Mouse (Mus musculus): ENCODE results near the gene March10. TPM values are rescaled to one million over a fixed set of nuclear protein-coding genes. Genes with fewer than 3 reads are reported as not detected.

Gene March10
- total and polyA plus RNA-seq, 3 experiments, result 0.08 TPM; not detected in 2

DNA sequence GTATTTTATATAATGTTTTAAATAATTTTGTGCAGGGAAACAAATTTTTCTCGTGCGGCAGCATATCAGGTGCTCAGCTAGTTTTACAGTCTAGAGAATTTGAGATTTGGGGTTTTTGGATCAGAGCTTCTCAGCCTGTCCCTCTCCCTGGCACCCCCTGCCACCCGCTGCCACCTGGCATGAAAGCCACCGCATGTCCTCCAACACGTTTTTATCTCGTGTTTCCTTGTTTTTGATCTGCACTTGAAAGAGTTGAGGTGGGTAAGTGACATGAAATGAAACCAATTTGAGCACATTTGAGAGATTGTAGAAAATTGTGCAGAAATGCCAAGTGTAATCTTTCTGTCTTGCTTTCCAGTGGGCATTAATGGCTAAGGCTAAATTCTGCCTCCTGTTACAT lies 11.6 kb downstream of the March10 start:
- intact Hi-C loops (cut with DNase I), result no loop called here

DNA sequence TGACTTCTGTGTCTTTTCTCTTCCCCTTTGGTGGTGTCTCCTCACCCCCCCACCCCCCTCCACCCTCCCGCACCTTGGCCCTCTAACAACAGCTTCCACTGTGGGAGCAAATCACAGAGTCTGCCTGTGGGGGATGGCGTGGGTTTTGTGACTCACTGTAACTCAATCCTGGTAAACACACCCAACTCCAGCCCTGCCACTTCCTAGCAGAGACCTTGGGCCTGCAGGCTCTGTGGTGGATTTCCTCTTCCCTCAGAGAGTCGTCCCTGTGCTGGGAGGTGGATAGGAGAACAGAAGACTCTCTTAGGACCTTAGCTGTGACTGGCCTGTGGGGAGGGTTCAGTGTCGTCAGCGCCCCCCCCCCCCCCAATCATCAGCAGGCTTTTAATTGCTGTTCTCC lies 13.0 kb downstream of the March10 start:
- intact Hi-C loops (cut with DNase I), result no loop called here
- no peaks in the 10 kb centered on the region for H3K36me3 ChIP-seq (ENCODE audit: control insufficient read depth, insufficient read depth, low read length)
- TF ChIP-seq CTCF (IDR thresholded peaks at IDR 0.05), result no peak
- TF ChIP-seq EP300 (IDR thresholded peaks at IDR 0.05; ENCODE audit: insufficient read depth, low read depth, low read length), result no peak
- no peak for TF ChIP-seq POLR2A (IDR thresholded peaks at IDR 0.05; ENCODE audit: insufficient read depth, low read depth, low read length)
- H3K79me2 ChIP-seq (replicated peaks; ENCODE audit: control insufficient read depth, insufficient read depth, low read length), result no peaks in the 10 kb centered on the region
- no peak overlapping the region for H3K27ac ChIP-seq
- H3K9ac ChIP-seq (ENCODE audit: low read depth, low read length), result no peak overlapping the region
- DNase-seq, result no peak
- H3K27me3 ChIP-seq (ENCODE audit: control insufficient read depth, insufficient read depth, low read length), result no peaks in the 10 kb centered on the region
- H3K4me1 ChIP-seq (ENCODE audit: control insufficient read depth, insufficient read depth, low read length), result no peaks in the 10 kb centered on the region
- no peak overlapping the region for H3K4me3 ChIP-seq
- 60% methylated on average over 5 of the region's 5 CpGs for WGBS

More for the DNA sequence above, 11.6 kb downstream of the March10 start:
- no peaks in the 10 kb centered on the region for H3K4me1 ChIP-seq (ENCODE audit: control insufficient read depth, insufficient read depth, low read length)
- no peaks in the 10 kb centered on the region for H3K36me3 ChIP-seq (ENCODE audit: control insufficient read depth, insufficient read depth, low read length)
- no peaks in the 10 kb centered on the region for H3K79me2 ChIP-seq (replicated peaks; ENCODE audit: control insufficient read depth, insufficient read depth, low read length)
- DNase-seq, result no peak
- no peak overlapping the region for H3K27ac ChIP-seq
- H3K9ac ChIP-seq (ENCODE audit: low read depth, low read length), result no peak overlapping the region
- H3K27me3 ChIP-seq (ENCODE audit: control insufficient read depth, insufficient read depth, low read length), result no peaks in the 10 kb centered on the region
- no peak overlapping the region for H3K4me3 ChIP-seq
- TF ChIP-seq POLR2A (IDR thresholded peaks at IDR 0.05; ENCODE audit: insufficient read depth, low read depth, low read length) (no peak), EP300 (IDR thresholded peaks at IDR 0.05; ENCODE audit: insufficient read depth, low read depth, low read length) (no peak), CTCF (IDR thresholded peaks at IDR 0.05) (no peak)
- WGBS, result 78% methylated on average over 6 of the region's 6 CpGs

DNA sequence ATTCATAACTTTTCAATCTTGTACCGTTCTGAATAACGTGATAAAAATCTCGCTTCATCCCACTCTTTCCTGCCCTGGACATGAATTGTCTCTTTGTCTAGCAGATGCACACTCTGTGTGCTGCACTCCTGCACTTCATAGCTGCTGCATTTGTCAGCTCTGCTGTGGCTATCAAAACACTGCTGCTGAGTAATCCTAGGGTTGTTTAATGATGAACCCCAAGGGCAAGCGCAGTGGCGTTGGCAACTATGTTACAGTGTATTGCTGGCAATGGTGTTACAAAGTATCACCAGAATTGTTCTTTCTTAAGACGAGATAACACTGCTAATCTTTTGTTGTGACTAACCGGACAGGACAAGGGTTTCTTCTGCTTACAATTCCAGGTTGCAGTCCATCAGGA lies 16.7 kb downstream of the March10 start:
- 55% methylated on average over 7 of the region's 7 CpGs for WGBS
- Histone ChIP-seq H3K36me3 (ENCODE audit: control insufficient read depth, insufficient read depth, low read length) (no peaks in the 10 kb centered on the region), H3K4me1 (ENCODE audit: control insufficient read depth, insufficient read depth, low read length) (no peaks in the 10 kb centered on the region), H3K27ac (no peak overlapping the region), H3K79me2 (replicated peaks; ENCODE audit: control insufficient read depth, insufficient read depth, low read length) (no peaks in the 10 kb centered on the region), H3K9ac (ENCODE audit: low read depth, low read length) (no peak overlapping the region), H3K4me3 (no peak overlapping the region), H3K27me3 (ENCODE audit: control insufficient read depth, insufficient read depth, low read length) (no peaks in the 10 kb centered on the region)
- no peak for DNase-seq
- intact Hi-C loops (cut with DNase I), result no loop called here
- TF ChIP-seq CTCF (IDR thresholded peaks at IDR 0.05), result no peak
- TF ChIP-seq EP300 (IDR thresholded peaks at IDR 0.05; ENCODE audit: insufficient read depth, low read depth, low read length), result no peak
- no peak for TF ChIP-seq POLR2A (IDR thresholded peaks at IDR 0.05; ENCODE audit: insufficient read depth, low read depth, low read length)

DNA sequence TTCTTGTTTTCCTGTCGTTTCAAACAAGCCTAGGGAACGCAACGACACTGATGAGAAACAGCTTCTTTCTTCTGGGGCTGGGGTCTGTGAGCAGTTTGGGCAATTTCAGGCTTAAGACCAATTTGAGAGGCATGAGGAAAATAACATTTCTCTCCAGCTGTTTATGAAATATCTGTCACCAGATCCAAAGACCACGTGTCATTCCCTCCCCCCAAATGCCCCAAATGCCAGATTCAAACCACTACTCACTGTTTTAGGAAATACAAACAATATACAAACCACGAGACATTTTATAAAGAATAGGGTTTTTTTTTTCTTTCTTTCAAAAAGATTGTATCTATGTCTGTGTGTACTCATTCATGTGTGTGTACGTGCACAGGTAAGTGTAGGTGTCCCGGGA lies 17.6 kb downstream of the March10 start:
- no peaks in the 10 kb centered on the region for H3K36me3 ChIP-seq (ENCODE audit: control insufficient read depth, insufficient read depth, low read length)
- no peak overlapping the region for H3K4me3 ChIP-seq
- no peaks in the 10 kb centered on the region for H3K4me1 ChIP-seq (ENCODE audit: control insufficient read depth, insufficient read depth, low read length)
- intact Hi-C loops (cut with DNase I), result no loop called here
- H3K9ac ChIP-seq (ENCODE audit: low read depth, low read length), result no peak overlapping the region
- no peak for DNase-seq
- WGBS, result 74% methylated on average over 7 of the region's 7 CpGs
- no peaks in the 10 kb centered on the region for H3K27me3 ChIP-seq (ENCODE audit: control insufficient read depth, insufficient read depth, low read length)
- H3K79me2 ChIP-seq (replicated peaks; ENCODE audit: control insufficient read depth, insufficient read depth, low read length), result no peaks in the 10 kb centered on the region
- no peak overlapping the region for H3K27ac ChIP-seq
- TF ChIP-seq POLR2A (IDR thresholded peaks at IDR 0.05; ENCODE audit: insufficient read depth, low read depth, low read length) (no peak), EP300 (IDR thresholded peaks at IDR 0.05; ENCODE audit: insufficient read depth, low read depth, low read length) (no peak), CTCF (IDR thresholded peaks at IDR 0.05) (no peak)

DNA sequence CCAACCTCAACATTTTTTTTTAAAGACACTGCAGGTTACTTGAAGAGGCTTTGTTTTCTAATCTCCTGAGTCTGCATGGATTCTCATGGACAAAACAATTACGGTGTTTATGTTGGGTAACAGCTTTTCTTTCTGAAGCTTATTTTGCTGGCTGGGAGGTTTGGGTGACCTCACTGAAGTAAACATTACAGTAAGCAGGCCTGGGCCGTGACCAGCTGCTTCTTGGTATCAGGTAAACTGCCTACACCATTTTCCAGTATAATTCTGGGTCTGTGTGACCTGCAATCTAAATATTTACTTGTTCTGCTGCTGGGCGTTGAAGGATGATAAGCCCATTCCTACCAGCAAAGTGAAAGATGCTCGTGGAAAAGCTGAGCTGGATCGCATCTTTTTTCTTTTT lies 30.1 kb downstream of the March10 start:
- no peaks in the 10 kb centered on the region for H3K36me3 ChIP-seq (ENCODE audit: control insufficient read depth, insufficient read depth, low read length)
- intact Hi-C loops (cut with DNase I), result no loop called here
- H3K27me3 ChIP-seq (ENCODE audit: control insufficient read depth, insufficient read depth, low read length), result no peaks in the 10 kb centered on the region
- H3K4me3 ChIP-seq, result no peak overlapping the region
- TF ChIP-seq POLR2A (IDR thresholded peaks at IDR 0.05; ENCODE audit: insufficient read depth, low read depth, low read length) (no peak), EP300 (IDR thresholded peaks at IDR 0.05; ENCODE audit: insufficient read depth, low read depth, low read length) (no peak), CTCF (IDR thresholded peaks at IDR 0.05) (no peak)
- H3K79me2 ChIP-seq (replicated peaks; ENCODE audit: control insufficient read depth, insufficient read depth, low read length), result no peaks in the 10 kb centered on the region
- no peak overlapping the region for H3K9ac ChIP-seq (ENCODE audit: low read depth, low read length)
- no peaks in the 10 kb centered on the region; the same call in 1 of the 2 replicates for H3K4me1 ChIP-seq (ENCODE audit: control insufficient read depth, insufficient read depth, low read length)
- 74% methylated on average over 5 of the region's 5 CpGs for WGBS
- no peak overlapping the region for H3K27ac ChIP-seq
- DNase-seq, result no peak

DNA sequence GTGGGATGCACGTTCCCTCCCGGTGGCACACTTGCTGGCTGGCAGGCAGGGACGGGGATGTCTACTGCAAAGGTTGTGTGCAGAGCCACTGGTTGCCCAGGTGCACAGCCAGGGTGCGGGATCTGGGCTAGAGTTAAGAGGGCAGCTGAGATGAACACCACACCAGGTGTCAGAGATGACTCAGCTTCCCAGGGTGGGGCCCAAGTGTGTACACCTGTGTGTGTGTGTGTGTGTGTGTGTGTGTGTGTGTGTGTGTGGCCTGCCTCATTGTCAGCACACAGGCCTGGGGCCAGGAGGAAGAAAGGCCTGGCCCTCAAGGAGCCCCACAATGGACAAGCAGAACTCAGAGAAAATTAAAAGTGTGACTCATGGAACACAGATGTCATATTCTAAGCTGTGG lies 31.9 kb downstream of the March10 start:
- peaks cover 3% of the 10 kb centered on the region; the same call in 1 of the 2 replicates for H3K4me1 ChIP-seq (ENCODE audit: control insufficient read depth, insufficient read depth, low read length)
- H3K36me3 ChIP-seq (ENCODE audit: control insufficient read depth, insufficient read depth, low read length), result no peaks in the 10 kb centered on the region
- H3K9ac ChIP-seq (ENCODE audit: low read depth, low read length), result no peak overlapping the region
- H3K27ac ChIP-seq, result no peak overlapping the region
- no peak for DNase-seq
- H3K4me3 ChIP-seq, result no peak overlapping the region
- intact Hi-C loops (cut with DNase I), result loop anchor here (5.0 kb wide), 1 partner anchor 52 kb away; no protein-coding TSS in a partner anchor
- no peaks in the 10 kb centered on the region for H3K27me3 ChIP-seq (ENCODE audit: control insufficient read depth, insufficient read depth, low read length)
- 88% methylated on average over 4 of the region's 4 CpGs for WGBS
- no peak for TF ChIP-seq CTCF (IDR thresholded peaks at IDR 0.05)
- TF ChIP-seq EP300 (IDR thresholded peaks at IDR 0.05; ENCODE audit: insufficient read depth, low read depth, low read length), result no peak
- no peak for TF ChIP-seq POLR2A (IDR thresholded peaks at IDR 0.05; ENCODE audit: insufficient read depth, low read depth, low read length)
- no peaks in the 10 kb centered on the region for H3K79me2 ChIP-seq (replicated peaks; ENCODE audit: control insufficient read depth, insufficient read depth, low read length)
